Mouse (Mus musculus): ENCODE results near the gene Tifa.

DNA sequence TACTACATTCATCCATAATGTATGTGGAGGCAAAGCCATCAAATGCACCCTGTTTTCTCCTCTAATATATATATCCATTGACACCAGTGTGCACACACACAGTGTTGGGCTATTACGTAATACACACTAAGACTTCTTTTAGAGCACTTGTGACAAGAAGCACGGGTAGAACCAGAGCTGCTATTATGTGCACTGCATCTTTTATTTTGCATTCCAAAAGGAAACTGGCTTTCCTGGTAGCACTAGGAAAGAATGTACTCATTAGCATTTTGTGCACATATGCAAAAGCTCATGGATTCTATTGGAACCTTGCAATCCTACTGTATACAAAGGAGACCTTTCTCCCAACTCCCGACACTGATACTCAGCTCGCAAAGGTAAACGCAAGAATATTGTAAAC lies 79.3 kb downstream of the Tifa start:
- TF ChIP-seq POLR2A (IDR thresholded peaks at IDR 0.05; ENCODE audit: extremely low read depth, insufficient read depth, low read length) (no peak), CTCF (IDR thresholded peaks at IDR 0.05; ENCODE audit: low read depth, low read length) (no peak)

Measured in liver, adult 2 months (tissue).